13 mouse cellular contexts compared by ENCODE assay signal in the genomic region with DNA sequence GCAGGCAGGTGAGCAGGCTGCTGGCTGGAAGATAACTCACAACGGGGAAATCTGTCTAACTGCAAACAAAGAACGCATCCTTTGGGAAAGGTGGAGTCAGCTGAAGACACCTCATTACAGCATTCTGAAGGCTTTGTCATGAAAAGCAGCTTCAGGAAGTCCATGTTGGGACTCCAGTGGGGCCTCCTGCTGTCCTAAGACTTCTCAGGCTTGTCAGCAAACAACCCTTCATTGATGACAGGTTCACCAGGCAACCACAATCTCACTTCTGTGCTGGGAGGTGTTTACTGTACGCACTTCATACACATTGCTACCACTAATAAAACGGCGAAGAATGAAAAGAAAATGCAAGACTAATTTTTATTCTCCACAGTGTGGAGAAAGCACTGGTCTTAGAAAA.
"Had no signal": no experiment of that assay in that cellular context is flagged by ENCODE, and none has a peak within 500 bp of the region (broad histone marks: within the 10 kb centered on the region; RNA-seq: fewer than 3 reads in every experiment).

No protein-coding gene starts in this region.

- H3K9ac ChIP-seq: limb, embryonic 13.5 days; liver, embryonic 14.5 days; midbrain, embryonic 15.5 days; neural tube, embryonic 12.5 days had no signal

- H3K4me2 ChIP-seq: limb, embryonic 13.5 days; midbrain, embryonic 11.5 days; midbrain, embryonic 15.5 days; neural tube, embryonic 12.5 days had no signal

- DNase-seq: kidney, postnatal 36 days; left cerebral cortex, postnatal 4 days; lung, adult 18-20 months; lung, postnatal 4 days; thymus, postnatal 4 days had no signal

- ATAC-seq: midbrain, embryonic 15.5 days had no signal

- H3K4me1 ChIP-seq: limb, embryonic 13.5 days; megakaryocyte, embryonic 14.5 days; neural tube, embryonic 12.5 days had no signal

- H3K9me3 ChIP-seq: limb, embryonic 13.5 days; megakaryocyte, embryonic 14.5 days; midbrain, embryonic 15.5 days; neural tube, embryonic 12.5 days had no signal

- H3K4me3 ChIP-seq: limb, embryonic 13.5 days; megakaryocyte, embryonic 14.5 days; midbrain, embryonic 15.5 days; neural tube, embryonic 12.5 days had no signal

- H3K27ac ChIP-seq: kidney, postnatal 0 days; limb, embryonic 13.5 days; liver, embryonic 14.5 days; midbrain, embryonic 15.5 days; neural tube, embryonic 12.5 days; stomach, postnatal 0 days had no signal

- H3K27me3 ChIP-seq: limb, embryonic 13.5 days; megakaryocyte, embryonic 14.5 days; midbrain, embryonic 15.5 days; neural tube, embryonic 12.5 days had no signal

- H3K36me3 ChIP-seq: limb, embryonic 13.5 days; midbrain, embryonic 15.5 days; neural tube, embryonic 12.5 days had no signal
